Mouse (Mus musculus): ENCODE results near the gene Defb29. TPM values are rescaled to one million over a fixed set of nuclear protein-coding genes. Genes with fewer than 3 reads are reported as not detected.

The Defb29 gene
- total RNA-seq, 2 experiments from 2014 or later: not detected

GRCm38 (mm10) chr2:152516084-152516483 lies 23.8 kb downstream of the Defb29 start:
- no peak for ATAC-seq (replicated peaks; ENCODE audit: low FRiP score, low TSS enrichment, poor library complexity, severe bottlenecking)

DNA sequence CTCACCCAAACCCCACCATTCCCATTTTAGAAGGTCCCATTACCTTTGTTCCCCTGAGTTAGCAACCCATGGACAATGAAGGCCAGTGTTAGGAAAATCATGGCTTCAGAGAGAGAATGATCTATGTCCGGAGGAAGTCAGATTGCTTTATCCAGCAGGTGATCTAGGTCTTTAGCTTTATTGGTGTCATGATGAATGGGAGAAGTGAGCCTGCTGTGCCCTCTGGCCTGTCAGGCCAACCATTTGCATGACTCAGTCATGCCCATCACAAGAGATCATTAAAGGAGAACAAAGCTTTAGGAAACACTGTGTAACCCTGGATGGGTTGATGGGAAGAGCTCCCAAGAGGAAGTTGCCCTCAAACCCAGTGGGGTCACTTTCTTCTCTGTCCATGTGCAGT lies 28.3 kb downstream of the Defb29 start, which contains the start of gene Defb26:
TSS of gene Defb26 (minus strand) at position 101 of the 400 bp plus-strand sequence.
- ATAC-seq (replicated peaks; ENCODE audit: low FRiP score, low TSS enrichment, poor library complexity, severe bottlenecking): no peak

DNA sequence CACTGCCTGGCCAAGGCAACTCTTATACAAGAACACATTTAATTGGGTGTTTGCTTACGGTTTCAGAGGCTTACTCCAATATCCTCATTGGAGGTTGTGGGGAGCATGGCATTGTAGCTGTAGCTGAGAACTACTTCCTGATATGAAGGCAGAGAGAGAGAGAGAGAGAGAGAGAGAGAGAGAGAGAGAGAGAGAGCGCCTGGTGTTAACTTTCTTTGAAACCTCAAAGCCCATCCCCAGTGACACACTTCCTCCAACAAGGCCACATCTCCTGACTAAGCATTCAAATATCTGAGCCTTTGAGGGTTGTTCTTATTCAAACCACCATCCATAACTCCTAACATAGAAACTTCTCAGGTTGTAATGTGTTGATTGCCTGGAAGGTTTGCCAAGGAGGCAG lies 35.9 kb downstream of the Defb29 start:
- no peak for ATAC-seq (replicated peaks; ENCODE audit: low FRiP score, low TSS enrichment, poor library complexity, severe bottlenecking)

GRCm38 (mm10) chr2:152500863-152501229 lies 39.1 kb downstream of the Defb29 start:
- peak; percentile 69 for ATAC-seq (replicated peaks; ENCODE audit: low FRiP score, low TSS enrichment, poor library complexity, severe bottlenecking)

GRCm38 (mm10) chr2:152500204-152500862 lies 39.6 kb downstream of the Defb29 start:
- ATAC-seq (replicated peaks; ENCODE audit: low FRiP score, low TSS enrichment, poor library complexity, severe bottlenecking): peak; percentile 98

DNA sequence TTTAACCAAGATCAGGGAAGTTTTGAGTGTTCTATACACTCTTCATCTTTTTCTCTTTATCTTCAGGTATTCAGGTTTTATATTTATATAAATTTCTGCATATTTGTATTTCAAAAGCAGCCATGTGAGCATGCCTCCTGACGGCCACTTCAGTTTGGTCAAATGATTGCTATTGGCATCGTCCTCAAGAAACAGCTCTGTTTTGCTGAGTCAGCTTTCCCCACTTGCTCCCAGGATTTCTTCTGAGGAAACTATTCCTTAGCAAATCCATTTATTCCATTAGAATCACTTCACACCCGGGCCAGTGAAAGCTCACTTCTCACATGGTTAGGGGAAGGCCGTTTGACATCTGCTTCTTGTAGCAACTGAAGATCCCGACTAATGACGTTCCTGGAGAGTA lies 41.9 kb downstream of the Defb29 start:
- ATAC-seq (replicated peaks; ENCODE audit: low FRiP score, low TSS enrichment, poor library complexity, severe bottlenecking): no peak

GRCm38 (mm10) chr2:152493151-152493550 lies 46.7 kb downstream of the Defb29 start:
- no peak for ATAC-seq (replicated peaks; ENCODE audit: low FRiP score, low TSS enrichment, poor library complexity, severe bottlenecking)

GRCm38 (mm10) chr2:152490038-152490437 lies 49.9 kb downstream of the Defb29 start, which contains the start of gene Defb22:
Gene Defb22, minus strand, starts transcription at chr2:152490138.
- ATAC-seq (replicated peaks; ENCODE audit: low FRiP score, low TSS enrichment, poor library complexity, severe bottlenecking): no peak

Other genes starting within 250 kb of the Defb29 start
- gene Tbc1d20, start 246.3 kb downstream of the Defb29 start, total RNA-seq (2014; fragmentation: Nextera tagmentation): 23.5 and 27.8 TPM in 2 replicates
- gene Tbc1d20, start 246.3 kb downstream of the Defb29 start, total RNA-seq (2017): 11.7 and 12.0 TPM in 2 replicates
- gene Rbck1, start 207.4 kb downstream of the Defb29 start, total RNA-seq (2014; fragmentation: Nextera tagmentation): 120 and 125 TPM in 2 replicates
- 50.3 and 57.0 TPM in 2 replicates for gene Rbck1, start 207.4 kb downstream of the Defb29 start, total RNA-seq (2017)
- gene Trib3, start 196.1 kb downstream of the Defb29 start, total RNA-seq (2014; fragmentation: Nextera tagmentation): 1.0 TPM in 1 of 2 replicates, not detected in the other
- gene Trib3, start 196.1 kb downstream of the Defb29 start, total RNA-seq (2017): not detected in 2 replicates
- not detected in 2 replicates for gene Nrsn2, start 163.5 kb downstream of the Defb29 start, total RNA-seq (2014; fragmentation: Nextera tagmentation)
- gene Nrsn2, start 163.5 kb downstream of the Defb29 start, total RNA-seq (2017): not detected in 2 replicates
- gene Sox12, start 142.0 kb downstream of the Defb29 start, total RNA-seq (2014; fragmentation: Nextera tagmentation): 22.9 and 25.1 TPM in 2 replicates
- gene Sox12, start 142.0 kb downstream of the Defb29 start, total RNA-seq (2017): 2.4 and 7.7 TPM in 2 replicates
- 10.1 and 11.2 TPM in 2 replicates for gene Zcchc3, start 125.1 kb downstream of the Defb29 start, total RNA-seq (2014; fragmentation: Nextera tagmentation)
- gene Zcchc3, start 125.1 kb downstream of the Defb29 start, total RNA-seq (2017): 6.6 and 7.8 TPM in 2 replicates
- gene 6820408C15Rik, start 124.5 kb downstream of the Defb29 start, total RNA-seq (2014; fragmentation: Nextera tagmentation): not detected in 2 replicates
- not detected in 2 replicates for gene 6820408C15Rik, start 124.5 kb downstream of the Defb29 start, total RNA-seq (2017)
- gene Defb23, start 75.5 kb downstream of the Defb29 start, total RNA-seq (2014; fragmentation: Nextera tagmentation): not detected in 2 replicates
- gene Defb23, start 75.5 kb downstream of the Defb29 start, total RNA-seq (2017): not detected in 2 replicates
- not detected in 2 replicates for gene Defb20, start 63.0 kb downstream of the Defb29 start, total RNA-seq (2014; fragmentation: Nextera tagmentation)
- not detected in 2 replicates for gene Defb20, start 63.0 kb downstream of the Defb29 start, total RNA-seq (2017)
- gene Defb22, start 50.0 kb downstream of the Defb29 start, total RNA-seq (2014; fragmentation: Nextera tagmentation): not detected in 2 replicates
- not detected in 2 replicates for gene Defb22, start 50.0 kb downstream of the Defb29 start, total RNA-seq (2017)
- not detected in 2 replicates for gene Defb26, start 28.4 kb downstream of the Defb29 start, total RNA-seq (2014; fragmentation: Nextera tagmentation)
- gene Defb26, start 28.4 kb downstream of the Defb29 start, total RNA-seq (2017): not detected in 2 replicates
- gene Defb28, start 21.8 kb downstream of the Defb29 start, total RNA-seq (2014; fragmentation: Nextera tagmentation): not detected in 2 replicates
- gene Defb28, start 21.8 kb downstream of the Defb29 start, total RNA-seq (2017): not detected in 2 replicates
- not detected in 2 replicates for gene Gm17416, start 29.2 kb upstream of the Defb29 start, total RNA-seq (2014; fragmentation: Nextera tagmentation)
- not detected in 2 replicates for gene Gm17416, start 29.2 kb upstream of the Defb29 start, total RNA-seq (2017)
- gene Defb21, start 32.6 kb upstream of the Defb29 start, total RNA-seq (2014; fragmentation: Nextera tagmentation): not detected in 2 replicates
- not detected in 2 replicates for gene Defb21, start 32.6 kb upstream of the Defb29 start, total RNA-seq (2017)
- not detected in 2 replicates for gene Defb19, start 40.2 kb upstream of the Defb29 start, total RNA-seq (2014; fragmentation: Nextera tagmentation)
- not detected in 2 replicates for gene Defb19, start 40.2 kb upstream of the Defb29 start, total RNA-seq (2017)
- gene Defb45, start 59.3 kb upstream of the Defb29 start, total RNA-seq (2014; fragmentation: Nextera tagmentation): not detected in 2 replicates
- gene Defb45, start 59.3 kb upstream of the Defb29 start, total RNA-seq (2017): not detected in 2 replicates
- gene Defb36, start 64.2 kb upstream of the Defb29 start, total RNA-seq (2014; fragmentation: Nextera tagmentation): not detected in 2 replicates
- not detected in 2 replicates for gene Defb36, start 64.2 kb upstream of the Defb29 start, total RNA-seq (2017)
- not detected in 2 replicates for gene Defb25, start 83.0 kb upstream of the Defb29 start, total RNA-seq (2014; fragmentation: Nextera tagmentation)
- not detected in 2 replicates for gene Defb25, start 83.0 kb upstream of the Defb29 start, total RNA-seq (2017)
- 4.9 TPM in 1 of 2 replicates, not detected in the other for gene Rem1, start 86.9 kb upstream of the Defb29 start, total RNA-seq (2014; fragmentation: Nextera tagmentation)
- gene Rem1, start 86.9 kb upstream of the Defb29 start, total RNA-seq (2017): not detected in 2 replicates
- 66.9 and 68.1 TPM in 2 replicates for gene H13, start 129.4 kb upstream of the Defb29 start, total RNA-seq (2014; fragmentation: Nextera tagmentation)
- gene H13, start 129.4 kb upstream of the Defb29 start, total RNA-seq (2017): 56.1 and 69.1 TPM in 2 replicates
- 12.5 and 20.3 TPM in 2 replicates for gene Mcts2, start 146.9 kb upstream of the Defb29 start, total RNA-seq (2014; fragmentation: Nextera tagmentation)
- 5.8 and 6.2 TPM in 2 replicates for gene Mcts2, start 146.9 kb upstream of the Defb29 start, total RNA-seq (2017)
- gene Id1, start 196.2 kb upstream of the Defb29 start, total RNA-seq (2014; fragmentation: Nextera tagmentation): not detected in 2 replicates
- gene Id1, start 196.2 kb upstream of the Defb29 start, total RNA-seq (2017): not detected in 2 replicates
- gene Cox4i2, start 214.1 kb upstream of the Defb29 start, total RNA-seq (2014; fragmentation: Nextera tagmentation): not detected in 2 replicates
- not detected in 2 replicates for gene Cox4i2, start 214.1 kb upstream of the Defb29 start, total RNA-seq (2017)